Mouse (Mus musculus) cortical plate, adult 2 months (tissue): ENCODE measurements at regions not wholly inside any gene's neighbourhood (a gene's known extent, or its start where the extent isn't known, plus 50 kb on each side); places are given as distances from the start of the nearest gene placed in this dataset.

ENCODE experiments used
- H3K27ac ChIP-seq: fragments of 200-500 bp; 2 replicates; pipeline ENCODE4 v1.5.1; 2012; ENCODE audit warnings: low read length, control low read depth, inconsistent platforms; ENCODE audit not compliant: insufficient read depth
- H3K4me1 ChIP-seq: fragments of 200-500 bp; 2 replicates; pipeline ENCODE4 v1.6.1; 2011; ENCODE audit warnings: low read length; ENCODE audit not compliant: control insufficient read depth, insufficient read depth
- H3K4me3 ChIP-seq: fragments of 200-500 bp; 2 replicates; pipeline ENCODE4 v1.5.1; 2011; ENCODE audit warnings: mild to moderate bottlenecking, low read length, control low read depth; ENCODE audit not compliant: insufficient read depth
- CTCF ChIP-seq: fragments of 200-500 bp; IDR thresholded peaks from 2 replicates; pipeline ENCODE4 v1.5.1; 2011; ENCODE audit warnings: mild to moderate bottlenecking, control low read depth, low read length; ENCODE audit not compliant: insufficient read depth; ENCODE audit errors: extremely low read depth
- POLR2A ChIP-seq: fragments of 200-500 bp; IDR thresholded peaks from 2 replicates; pipeline ENCODE4 v1.6.1; 2011; ENCODE audit warnings: mild to moderate bottlenecking, low read length, control low read depth; ENCODE audit not compliant: insufficient read depth; ENCODE audit errors: extremely low read depth

DNA sequence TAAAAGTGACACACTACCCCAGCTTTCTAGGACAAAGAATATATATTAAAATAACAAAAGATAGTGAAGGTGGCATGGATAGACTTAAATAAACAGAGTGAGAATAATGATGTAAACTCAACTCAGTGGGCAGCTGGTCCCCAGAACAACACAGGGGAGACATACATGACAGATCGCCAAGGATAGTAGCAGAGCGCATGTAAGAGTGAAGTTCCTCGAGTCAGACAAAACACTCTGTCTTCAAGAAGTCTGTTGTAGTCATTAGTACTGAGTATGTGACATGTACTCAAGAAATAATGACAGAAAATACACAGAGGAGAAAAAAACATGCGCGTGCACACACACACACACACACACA lies 74.8 kb upstream of the Stxbp5l start:
- no peak for TF ChIP-seq CTCF
- TF ChIP-seq POLR2A: no peak
- Histone ChIP-seq H3K27ac (no peak overlapping the region), H3K4me3 (no peak overlapping the region), H3K4me1 (peaks cover 3% of the 10 kb centered on the region; the same call in 1 of the 2 replicates)

DNA sequence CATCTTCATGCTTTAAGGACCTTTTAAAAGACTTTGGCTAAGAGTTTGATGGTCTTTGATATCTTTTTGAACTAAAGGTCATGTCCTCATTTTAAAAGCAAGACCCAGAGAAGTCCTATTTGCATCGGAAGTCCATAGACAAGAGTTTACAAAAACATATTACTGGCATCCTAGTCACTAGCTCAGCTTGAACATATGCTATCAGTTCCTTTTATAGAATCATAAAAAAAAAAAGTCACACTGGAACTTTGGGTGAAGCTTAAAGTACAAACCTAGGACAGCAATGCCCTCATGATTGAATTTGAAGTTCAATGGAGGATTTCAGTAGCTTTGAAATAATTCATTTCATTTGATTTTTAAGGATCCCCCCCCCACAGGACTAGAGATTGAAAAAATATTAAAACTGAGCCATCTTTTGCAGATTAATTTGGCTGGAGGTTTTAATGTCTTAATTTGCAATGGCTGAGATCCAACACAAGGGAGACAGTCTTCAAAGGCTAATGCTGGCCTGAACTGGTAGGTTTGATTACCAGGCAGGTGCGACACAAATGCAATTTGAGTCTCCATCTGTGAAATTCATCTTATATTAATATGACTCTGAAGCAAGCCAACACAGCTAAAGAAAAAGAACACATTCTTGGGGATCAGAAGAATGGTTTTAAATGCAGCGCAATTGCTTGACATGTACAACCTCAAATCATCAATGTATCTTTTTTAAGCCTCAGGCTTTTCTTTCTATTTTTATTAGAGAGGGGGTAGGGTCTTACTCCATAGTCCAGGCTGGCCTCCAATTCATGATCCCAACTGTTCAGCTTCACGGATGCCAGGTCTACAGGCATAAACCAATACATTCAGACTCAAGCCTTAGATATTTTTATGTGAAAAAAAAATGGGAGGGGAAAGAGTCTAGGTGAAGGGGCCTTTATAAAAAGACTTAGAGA lies 74.1 kb upstream of the Stxbp5l start:
- no peak for TF ChIP-seq CTCF

DNA sequence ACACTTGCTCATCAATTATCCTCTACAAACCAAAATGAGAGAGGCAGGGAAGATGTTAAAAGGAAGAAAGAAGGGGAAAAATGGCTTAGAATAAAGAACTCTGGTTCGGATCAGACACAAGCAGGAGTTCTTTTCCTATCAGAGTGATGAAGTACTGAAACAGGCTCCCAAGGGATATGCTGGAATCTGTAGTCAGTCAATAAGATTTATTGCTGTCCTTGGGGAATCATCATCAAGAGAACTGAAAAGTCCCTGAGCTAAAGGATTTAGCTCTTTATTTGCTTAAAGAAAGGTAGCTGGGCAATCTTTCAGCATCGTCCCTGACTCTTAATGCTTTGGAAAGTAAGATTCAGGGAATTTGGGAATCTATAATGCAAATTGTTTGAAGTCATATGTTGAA lies 71.2 kb upstream of the Stxbp5l start:
- TF ChIP-seq POLR2A (no peak), CTCF (no peak)
- no peak overlapping the region for H3K4me3 ChIP-seq
- H3K27ac ChIP-seq: no peak overlapping the region
- peaks cover under 1% of the 10 kb centered on the region; the same call in 1 of the 2 replicates for H3K4me1 ChIP-seq

More for the DNA sequence above, 74.1 kb upstream of the Stxbp5l start:
- no peak overlapping the region for H3K4me3 ChIP-seq
- H3K27ac ChIP-seq: no peak overlapping the region
- H3K4me1 ChIP-seq: peaks cover 3% of the 10 kb centered on the region; the same call in 1 of the 2 replicates

DNA sequence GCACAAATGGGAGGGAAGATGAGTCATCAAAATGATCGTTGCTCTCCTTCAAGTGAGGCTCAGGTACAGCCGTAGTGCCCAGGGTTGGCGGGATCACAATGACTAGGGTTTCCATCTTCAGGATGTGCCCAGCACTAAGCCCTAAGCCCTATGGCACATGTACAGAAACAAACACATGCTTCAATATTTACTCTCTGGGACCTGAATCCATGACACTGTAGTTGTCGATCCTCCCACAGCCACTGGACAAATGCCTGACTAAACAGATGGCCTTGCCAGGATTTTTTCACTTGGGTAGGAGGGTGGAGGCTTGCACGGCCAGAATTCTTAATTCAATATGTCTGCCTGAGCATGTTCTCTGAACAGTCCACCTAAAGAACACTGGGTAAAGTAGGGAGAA lies 65.1 kb upstream of the Stxbp5l start:
- no peaks in the 10 kb centered on the region for H3K4me1 ChIP-seq
- no peak overlapping the region for H3K27ac ChIP-seq
- TF ChIP-seq CTCF (no peak), POLR2A (no peak)
- no peak overlapping the region for H3K4me3 ChIP-seq

DNA sequence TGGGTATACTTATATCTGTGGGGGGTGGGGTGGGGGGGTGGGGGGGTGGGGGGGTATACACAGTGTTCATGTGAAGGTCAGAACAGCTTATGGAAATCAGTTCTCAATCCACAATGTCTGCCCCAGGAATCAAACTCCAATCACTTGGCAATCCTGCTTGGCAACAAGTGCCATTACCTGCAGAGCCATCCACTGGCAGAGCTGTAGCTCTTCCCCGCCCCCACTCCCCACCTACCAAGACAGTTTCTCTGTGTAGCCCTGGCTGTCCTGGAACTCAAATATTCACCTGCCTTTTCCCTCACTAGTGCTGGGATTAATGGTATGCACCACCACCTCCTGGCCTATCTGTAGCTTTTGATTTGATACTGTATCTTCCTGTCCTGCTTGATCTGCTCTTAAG lies 61.0 kb upstream of the Stxbp5l start:
- Histone ChIP-seq H3K4me3 (no peak overlapping the region), H3K27ac (no peak overlapping the region), H3K4me1 (no peaks in the 10 kb centered on the region)
- TF ChIP-seq POLR2A: no peak
- TF ChIP-seq CTCF: no peak

DNA sequence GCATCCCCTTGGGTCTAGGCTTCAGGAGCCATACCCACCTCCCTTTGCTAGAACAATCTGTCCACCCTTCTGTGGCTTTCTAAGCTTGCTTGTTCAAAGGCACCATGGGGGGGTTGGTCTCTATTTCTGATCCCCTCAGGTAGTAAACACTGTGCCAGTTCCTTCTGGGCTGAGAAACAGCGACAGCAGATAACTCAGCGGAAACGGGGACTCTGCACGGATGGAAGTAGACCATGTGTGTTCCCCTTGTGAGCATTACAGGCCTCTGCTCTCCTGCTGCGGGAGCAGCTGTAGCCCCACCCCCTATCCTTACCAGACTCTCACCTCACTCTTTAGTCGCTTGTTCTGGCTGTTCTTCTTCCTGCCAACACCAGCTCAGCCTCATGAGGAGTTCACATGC lies 58.2 kb upstream of the Stxbp5l start:
- TF ChIP-seq POLR2A (no peak), CTCF (no peak)
- Histone ChIP-seq H3K4me3 (no peak overlapping the region), H3K4me1 (0 out of 2 replicates have a peak, but pooled peaks cover 2% of the 10 kb centered on the region), H3K27ac (no peak overlapping the region)

DNA sequence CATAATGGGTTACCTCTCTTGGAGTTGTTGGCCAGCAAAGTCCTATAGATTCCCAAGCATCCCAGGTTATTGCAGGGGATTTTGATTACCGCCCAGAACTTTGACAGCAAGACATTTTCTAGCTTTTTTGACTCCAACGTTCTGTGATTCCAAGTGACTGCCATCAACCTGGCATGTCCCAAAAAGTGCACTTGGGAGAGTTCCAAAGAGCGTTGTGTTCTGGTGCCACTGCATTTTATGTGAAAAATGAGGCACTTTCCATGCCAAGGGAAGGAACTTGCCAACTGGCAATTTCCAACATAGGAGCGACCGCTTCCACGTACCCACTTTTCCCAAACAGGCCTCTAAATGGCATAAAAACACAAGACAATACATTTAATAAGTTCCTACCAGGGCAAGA lies 57.7 kb upstream of the Stxbp5l start:
- Histone ChIP-seq H3K27ac (no peak overlapping the region), H3K4me1 (0 out of 2 replicates have a peak, but pooled peaks cover 2% of the 10 kb centered on the region), H3K4me3 (no peak overlapping the region)
- TF ChIP-seq POLR2A: no peak
- TF ChIP-seq CTCF: no peak

DNA sequence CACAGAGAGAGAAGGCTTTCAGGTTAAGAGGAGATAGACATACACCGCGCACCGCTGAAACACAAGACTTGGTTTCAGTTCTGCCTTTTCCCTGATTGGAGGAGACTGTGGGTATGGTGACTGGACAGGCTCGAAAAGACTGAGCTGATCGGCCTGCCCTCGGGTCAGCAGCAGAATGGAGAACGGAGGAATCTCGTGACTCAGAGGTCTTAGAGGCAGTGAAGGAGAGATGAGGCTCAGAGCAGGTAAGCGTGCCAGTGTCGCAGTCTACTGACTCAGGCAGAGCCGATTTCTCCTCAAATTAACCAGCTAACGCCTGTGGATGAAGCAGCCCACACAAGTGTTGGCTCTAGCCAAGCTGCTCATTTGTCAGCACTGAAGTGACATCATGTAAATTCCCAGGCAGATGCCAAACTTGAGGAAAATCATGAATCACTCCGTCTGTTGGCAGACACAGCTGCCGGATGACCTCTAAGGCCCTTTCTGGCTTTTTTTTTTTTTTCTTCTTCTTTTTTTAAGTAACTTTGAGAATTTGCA lies 55.9 kb upstream of the Stxbp5l start:
- TF ChIP-seq POLR2A: 0 out of 2 replicates have a peak, but pooled peaks have one; percentile 20
- no peak for TF ChIP-seq CTCF
- no peak overlapping the region for H3K27ac ChIP-seq
- H3K4me1 ChIP-seq: 0 out of 2 replicates have a peak, but pooled peaks cover 2% of the 10 kb centered on the region
- H3K4me3 ChIP-seq: no peak overlapping the region
